Mouse (Mus musculus): ENCODE measurements at regions not wholly inside any gene's neighbourhood (a gene's known extent, or its start where the extent isn't known, plus 50 kb on each side); places are given as distances from the start of the nearest gene placed in this dataset.

- TF ChIP-seq EP300 (IDR thresholded peaks at IDR 0.05; ENCODE audit: insufficient read depth, low read depth, low read length): no peak
- TF ChIP-seq POLR2A (IDR thresholded peaks at IDR 0.05; ENCODE audit: insufficient read depth, low read depth, low read length): no peak
- TF ChIP-seq CTCF (IDR thresholded peaks at IDR 0.05): no peak
Measured at GRCm38 (mm10) chr8:103438995-103439717, 653.7 kb upstream of the Cdh11 start.

All from heart, adult 2 months (tissue).